Mouse (Mus musculus) forebrain, embryonic 15.5 days (tissue): ENCODE measurements at regions not wholly inside any gene's neighbourhood (a gene's known extent, or its start where the extent isn't known, plus 50 kb on each side); places are given as distances from the start of the nearest gene placed in this dataset.

ENCODE experiments used
- ATAC-seq: fragments of 200-750 bp; cut with Nextera tagmentation; replicated peaks from 2 replicates; pipeline ENCODE4 v1.8.0; 2017; ENCODE audit warnings: mild to moderate bottlenecking, moderate TSS enrichment, moderate library complexity
- H3K27ac ChIP-seq: fragments of 300-500 bp; sonication (generic); replicated peaks from 2 replicates; pipeline ENCODE4 v1.5.1; 2015; ENCODE audit warnings: mild to moderate bottlenecking, inconsistent platforms
- H3K27me3 ChIP-seq: fragments of 300-500 bp; sonication (generic); 2 replicates; pipeline ENCODE4 v1.6.1; 2015; ENCODE audit warnings: inconsistent platforms
- H3K36me3 ChIP-seq: fragments of 300-500 bp; sonication (generic); 2 replicates; pipeline ENCODE4 v1.6.1; 2015; ENCODE audit warnings: mild to moderate bottlenecking, inconsistent platforms
- H3K4me1 ChIP-seq: fragments of 300-500 bp; sonication (generic); 2 replicates; pipeline ENCODE4 v1.6.1; 2015; ENCODE audit warnings: inconsistent platforms
- H3K4me2 ChIP-seq: fragments of 300-500 bp; sonication (generic); replicated peaks from 2 replicates; pipeline ENCODE4 v1.6.1; 2015; ENCODE audit warnings: mild to moderate bottlenecking, inconsistent platforms
- H3K4me3 ChIP-seq: fragments of 300-500 bp; sonication (generic); 2 replicates; pipeline ENCODE4 v1.5.1; 2015; ENCODE audit warnings: mild to moderate bottlenecking, inconsistent platforms
- H3K9ac ChIP-seq: fragments of 300-500 bp; sonication (generic); replicated peaks from 2 replicates; pipeline ENCODE4 v1.6.1; 2015; ENCODE audit warnings: mild to moderate bottlenecking, inconsistent platforms
- H3K9me3 ChIP-seq: fragments of 300-500 bp; sonication (generic); 2 replicates; pipeline ENCODE4 v1.6.1; 2016; ENCODE audit warnings: inconsistent platforms
- WGBS: fragments of 180-500 bp; shearing (Covaris S2); methylation state at CpG from one replicate; pipeline ENCODE4 v1.1.7; 2015; ENCODE audit warnings: mixed read lengths; 5-methylcytosine and 5-hydroxymethylcytosine counted together

- ATAC-seq, result no peak
- Histone ChIP-seq H3K9ac (no peak overlapping the region), H3K27me3 (no peaks in the 10 kb centered on the region), H3K36me3 (no peaks in the 10 kb centered on the region), H3K9me3 (no peaks in the 10 kb centered on the region), H3K27ac (no peak overlapping the region), H3K4me2 (no peak overlapping the region), H3K4me3 (no peak overlapping the region), H3K4me1 (no peaks in the 10 kb centered on the region)
Measured at GRCm38 (mm10) chr12:93312214-93312613, 1463.3 kb upstream of the Sel1l start.

- H3K36me3 ChIP-seq, result no peaks in the 10 kb centered on the region
- 53% methylated on average over 2 of the region's 2 CpGs for WGBS
- H3K4me3 ChIP-seq, result no peak overlapping the region
- no peak overlapping the region for H3K9ac ChIP-seq
- peak; percentile 89 for ATAC-seq
- no peaks in the 10 kb centered on the region for H3K27me3 ChIP-seq
- H3K4me1 ChIP-seq, result no peaks in the 10 kb centered on the region
- H3K27ac ChIP-seq, result no peak overlapping the region
- H3K4me2 ChIP-seq, result no peak overlapping the region
- no peaks in the 10 kb centered on the region for H3K9me3 ChIP-seq
Measured at GRCm38 (mm10) chr12:93281816-93282215, 1432.9 kb upstream of the Sel1l start.

GRCm38 (mm10) chr12:93273652-93274051, 1424.7 kb upstream of the Sel1l start:
- H3K9me3 ChIP-seq, result no peaks in the 10 kb centered on the region
- H3K4me1 ChIP-seq, result no peaks in the 10 kb centered on the region
- no peaks in the 10 kb centered on the region for H3K36me3 ChIP-seq
- no peak overlapping the region for H3K27ac ChIP-seq
- no peak overlapping the region for H3K9ac ChIP-seq
- H3K4me3 ChIP-seq, result no peak overlapping the region
- WGBS, result 85% methylated on average over 2 of the region's 2 CpGs
- H3K4me2 ChIP-seq, result no peak overlapping the region
- no peaks in the 10 kb centered on the region for H3K27me3 ChIP-seq
- ATAC-seq, result no peak

- H3K4me1 ChIP-seq, result no peaks in the 10 kb centered on the region
- no peaks in the 10 kb centered on the region for H3K9me3 ChIP-seq
- no peak for ATAC-seq
- H3K36me3 ChIP-seq, result no peaks in the 10 kb centered on the region
- no peaks in the 10 kb centered on the region for H3K27me3 ChIP-seq
- H3K9ac ChIP-seq, result no peak overlapping the region
- WGBS, result 87% methylated on average over 3 of the region's 3 CpGs
- no peak overlapping the region for H3K27ac ChIP-seq
- no peak overlapping the region for H3K4me2 ChIP-seq
- H3K4me3 ChIP-seq, result no peak overlapping the region
Measured at GRCm38 (mm10) chr12:93230237-93230636, 1381.3 kb upstream of the Sel1l start.

- Histone ChIP-seq H3K36me3 (no peaks in the 10 kb centered on the region), H3K4me2 (no peak overlapping the region), H3K4me3 (no peak overlapping the region), H3K27ac (no peak overlapping the region), H3K9me3 (no peaks in the 10 kb centered on the region), H3K4me1 (no peaks in the 10 kb centered on the region), H3K9ac (no peak overlapping the region), H3K27me3 (no peaks in the 10 kb centered on the region)
- no peak for ATAC-seq
- 93% methylated on average over 1 of the region's 1 CpGs for WGBS
Measured at GRCm38 (mm10) chr12:93226826-93227225, 1377.9 kb upstream of the Sel1l start.

- 57% methylated on average over 6 of the region's 6 CpGs for WGBS
- Histone ChIP-seq H3K4me1 (no peaks in the 10 kb centered on the region), H3K27ac (0 out of 2 replicates have a peak overlapping the region, but pooled peaks have one; percentile 37), H3K4me3 (no peak overlapping the region), H3K9me3 (no peaks in the 10 kb centered on the region), H3K27me3 (no peaks in the 10 kb centered on the region), H3K36me3 (no peaks in the 10 kb centered on the region), H3K9ac (no peak overlapping the region), H3K4me2 (no peak overlapping the region)
- peak; percentile 96 for ATAC-seq
Measured at GRCm38 (mm10) chr12:93221179-93221922, 1372.4 kb upstream of the Sel1l start.

GRCm38 (mm10) chr12:93207596-93207995, 1358.6 kb upstream of the Sel1l start:
- Histone ChIP-seq H3K4me1 (no peaks in the 10 kb centered on the region), H3K36me3 (no peaks in the 10 kb centered on the region), H3K4me2 (no peak overlapping the region), H3K27me3 (no peaks in the 10 kb centered on the region), H3K9me3 (no peaks in the 10 kb centered on the region), H3K9ac (no peak overlapping the region), H3K4me3 (no peak overlapping the region), H3K27ac (no peak overlapping the region)
- no peak for ATAC-seq
- 77% methylated on average over 3 of the region's 3 CpGs for WGBS

GRCm38 (mm10) chr12:93188940-93189339, 1340.0 kb upstream of the Sel1l start:
- no peak for ATAC-seq
- Histone ChIP-seq H3K27ac (no peak overlapping the region), H3K9me3 (no peaks in the 10 kb centered on the region), H3K27me3 (no peaks in the 10 kb centered on the region), H3K9ac (no peak overlapping the region), H3K4me2 (no peak overlapping the region), H3K4me3 (no peak overlapping the region), H3K36me3 (no peaks in the 10 kb centered on the region), H3K4me1 (no peaks in the 10 kb centered on the region)
- WGBS, result 65% methylated on average over 1 of the region's 1 CpGs

- Histone ChIP-seq H3K36me3 (no peaks in the 10 kb centered on the region), H3K9me3 (no peaks in the 10 kb centered on the region), H3K4me1 (no peaks in the 10 kb centered on the region), H3K27me3 (no peaks in the 10 kb centered on the region), H3K27ac (no peak overlapping the region), H3K9ac (no peak overlapping the region), H3K4me2 (no peak overlapping the region), H3K4me3 (no peak overlapping the region)
- 88% methylated on average over 5 of the region's 5 CpGs for WGBS
- no peak for ATAC-seq
Measured at GRCm38 (mm10) chr12:93173744-93174143, 1324.8 kb upstream of the Sel1l start.

- Histone ChIP-seq H3K9ac (no peak overlapping the region), H3K4me3 (no peak overlapping the region), H3K27me3 (no peaks in the 10 kb centered on the region), H3K4me2 (no peak overlapping the region), H3K36me3 (no peaks in the 10 kb centered on the region), H3K4me1 (no peaks in the 10 kb centered on the region), H3K9me3 (no peaks in the 10 kb centered on the region), H3K27ac (peak overlapping the region; percentile 68)
- peak; percentile 63; the same call in 1 of the 2 replicates for ATAC-seq
- 74% methylated on average over 4 of the region's 4 CpGs for WGBS
Measured at GRCm38 (mm10) chr12:93160252-93160651, 1311.3 kb upstream of the Sel1l start.

GRCm38 (mm10) chr12:93152618-93153245, 1303.8 kb upstream of the Sel1l start:
- H3K4me3 ChIP-seq, result no peak overlapping the region
- WGBS, result 48% methylated on average over 6 of the region's 6 CpGs
- no peak overlapping the region for H3K9ac ChIP-seq
- H3K27ac ChIP-seq, result no peak overlapping the region
- H3K27me3 ChIP-seq, result no peaks in the 10 kb centered on the region
- no peaks in the 10 kb centered on the region for H3K9me3 ChIP-seq
- H3K4me1 ChIP-seq, result peaks cover 5% of the 10 kb centered on the region; the same call in 1 of the 2 replicates
- H3K36me3 ChIP-seq, result no peaks in the 10 kb centered on the region
- peak; percentile 66; the same call in 1 of the 2 replicates for ATAC-seq
- no peak overlapping the region for H3K4me2 ChIP-seq

- no peak for ATAC-seq
- no peaks in the 10 kb centered on the region for H3K27me3 ChIP-seq
- no peaks in the 10 kb centered on the region for H3K9me3 ChIP-seq
- no peak overlapping the region for H3K4me2 ChIP-seq
- H3K4me1 ChIP-seq, result peaks cover 5% of the 10 kb centered on the region; the same call in 1 of the 2 replicates
- peak overlapping the region; percentile 42; the same call in 1 of the 2 replicates for H3K27ac ChIP-seq
- H3K9ac ChIP-seq, result 0 out of 2 replicates have a peak overlapping the region, but pooled peaks have one; percentile 9
- no peaks in the 10 kb centered on the region for H3K36me3 ChIP-seq
- no peak overlapping the region for H3K4me3 ChIP-seq
- 66% methylated on average over 7 of the region's 7 CpGs for WGBS
Measured at GRCm38 (mm10) chr12:93151530-93151929, 1302.6 kb upstream of the Sel1l start.
